Mouse (Mus musculus): ENCODE data around the gene Cd244a. TPM values are rescaled to one million over a fixed set of nuclear protein-coding genes. Genes with fewer than 3 reads are reported as not detected.

The Cd244a gene
- polyA plus RNA-seq, 1 experiment from 2014 or later: not detected

DNA sequence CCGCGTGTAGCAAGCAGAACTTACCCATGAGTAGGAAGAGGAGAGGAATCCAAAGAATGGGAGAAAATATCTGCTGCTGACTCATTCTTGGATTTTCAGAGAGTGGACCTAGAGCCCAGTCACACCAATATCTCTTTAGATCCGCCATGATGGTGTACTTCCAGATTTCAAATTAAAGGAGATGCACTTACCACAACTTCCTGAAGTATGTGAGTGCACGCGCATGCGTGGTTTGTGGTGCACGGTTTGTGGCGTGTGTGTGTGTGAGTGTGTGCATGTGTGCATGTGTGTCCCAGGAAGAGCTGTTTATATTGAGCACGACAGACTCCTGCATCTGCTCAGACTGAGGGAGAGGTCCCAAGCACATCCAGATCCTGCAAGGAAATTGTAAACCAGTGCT, 48.2 kb downstream of the Cd244a start, which contains the start of gene Ly9:
Gene Ly9 (minus strand): TSS at position 235 of the 400 bp plus-strand sequence.
- Histone ChIP-seq H3K4me2 (ENCODE audit: low read depth, low read length, severe bottlenecking) (no peak within 1 kb of the TSS), H3K4me1 (replicated peaks; ENCODE audit: control insufficient read depth, insufficient read depth, low read length) (no peaks in the 10 kb centered on the region), H3K9me3 (ENCODE audit: control insufficient read depth, low read length) (no peaks in the 10 kb centered on the region), H3K9ac (ENCODE audit: low read length) (no peak within 1 kb of the TSS), H3K27me3 (ENCODE audit: control insufficient read depth, insufficient read depth, low read length) (no peaks in the 10 kb centered on the region), H3K27ac (ENCODE audit: low read depth, low read length) (no peak within 1 kb of the TSS), H3K4me3 (ENCODE audit: low read depth, low read length) (no peak within 1 kb of the TSS), H3K36me3 (ENCODE audit: control insufficient read depth, insufficient read depth, low read length) (no peaks in the 10 kb centered on the region)
- 85% methylated on average over 9 of the region's 9 CpGs for WGBS
- ATAC-seq (replicated peaks; ENCODE audit: low FRiP score) (no peak), DNase-seq (ENCODE audit: low spot score) (no peak)

DNA sequence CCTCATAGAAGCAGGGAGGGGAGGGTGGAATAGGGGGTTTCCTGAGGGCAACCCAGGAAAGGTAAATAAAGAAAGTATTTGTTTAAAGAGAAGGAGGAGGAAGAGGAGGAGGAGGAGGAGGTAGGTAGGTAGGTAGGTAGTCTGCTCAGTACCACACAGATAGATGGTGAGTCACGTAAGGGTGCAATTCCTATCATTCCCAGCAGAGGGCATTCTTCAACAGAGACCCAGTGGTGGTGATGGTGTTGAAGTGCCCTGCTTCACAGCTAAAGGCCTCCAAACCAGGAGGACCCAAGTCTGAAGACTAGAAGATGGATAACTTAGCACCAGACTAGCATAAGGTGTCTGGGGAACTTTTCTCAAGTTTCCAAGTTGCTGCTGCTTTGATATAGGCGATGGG, 51.0 kb downstream of the Cd244a start:
- Histone ChIP-seq H3K4me2 (ENCODE audit: low read depth, low read length, severe bottlenecking) (no peak overlapping the region), H3K9me3 (ENCODE audit: control insufficient read depth, low read length) (no peaks in the 10 kb centered on the region), H3K9ac (ENCODE audit: low read length) (no peak overlapping the region), H3K4me3 (ENCODE audit: low read depth, low read length) (no peak overlapping the region), H3K4me1 (replicated peaks; ENCODE audit: control insufficient read depth, insufficient read depth, low read length) (no peaks in the 10 kb centered on the region), H3K27me3 (ENCODE audit: control insufficient read depth, insufficient read depth, low read length) (no peaks in the 10 kb centered on the region), H3K36me3 (ENCODE audit: control insufficient read depth, insufficient read depth, low read length) (no peaks in the 10 kb centered on the region), H3K27ac (ENCODE audit: low read depth, low read length) (no peak overlapping the region)
- no peak for ATAC-seq (replicated peaks; ENCODE audit: low FRiP score)
- DNase-seq (ENCODE audit: low spot score): no peak
- 94% methylated on average over 2 of the region's 2 CpGs for WGBS

DNA sequence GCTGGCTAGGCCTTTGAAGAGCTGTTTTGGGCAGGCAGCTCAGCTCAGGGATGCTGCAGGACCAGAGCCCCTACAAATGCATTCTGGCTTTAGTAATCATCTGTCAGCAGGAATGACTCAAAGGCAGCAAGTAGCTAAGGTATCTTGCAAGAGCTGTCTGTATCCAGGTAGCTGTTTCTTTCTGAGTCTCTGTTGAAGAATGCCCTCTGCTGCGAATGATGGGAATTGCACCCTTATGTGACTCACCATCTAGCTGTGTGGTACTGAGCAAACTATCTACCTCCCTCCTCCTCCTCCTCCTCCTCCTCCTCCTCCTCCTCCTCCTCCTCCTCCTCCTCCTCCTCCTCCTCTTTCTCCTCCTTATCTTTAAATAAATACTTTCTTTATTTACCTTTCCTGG, 51.8 kb downstream of the Cd244a start:
- DNase-seq (ENCODE audit: low spot score) (no peak), ATAC-seq (replicated peaks; ENCODE audit: low FRiP score) (no peak)
- H3K4me1 ChIP-seq (replicated peaks; ENCODE audit: control insufficient read depth, insufficient read depth, low read length): no peaks in the 10 kb centered on the region
- H3K9ac ChIP-seq (ENCODE audit: low read length): no peak overlapping the region
- H3K4me3 ChIP-seq (ENCODE audit: low read depth, low read length): no peak overlapping the region
- H3K9me3 ChIP-seq (ENCODE audit: control insufficient read depth, low read length): no peaks in the 10 kb centered on the region
- WGBS: 26% methylated on average over 1 of the region's 1 CpGs
- H3K27me3 ChIP-seq (ENCODE audit: control insufficient read depth, insufficient read depth, low read length): no peaks in the 10 kb centered on the region
- no peaks in the 10 kb centered on the region for H3K36me3 ChIP-seq (ENCODE audit: control insufficient read depth, insufficient read depth, low read length)
- H3K4me2 ChIP-seq (ENCODE audit: low read depth, low read length, severe bottlenecking): no peak overlapping the region
- no peak overlapping the region for H3K27ac ChIP-seq (ENCODE audit: low read depth, low read length)

DNA sequence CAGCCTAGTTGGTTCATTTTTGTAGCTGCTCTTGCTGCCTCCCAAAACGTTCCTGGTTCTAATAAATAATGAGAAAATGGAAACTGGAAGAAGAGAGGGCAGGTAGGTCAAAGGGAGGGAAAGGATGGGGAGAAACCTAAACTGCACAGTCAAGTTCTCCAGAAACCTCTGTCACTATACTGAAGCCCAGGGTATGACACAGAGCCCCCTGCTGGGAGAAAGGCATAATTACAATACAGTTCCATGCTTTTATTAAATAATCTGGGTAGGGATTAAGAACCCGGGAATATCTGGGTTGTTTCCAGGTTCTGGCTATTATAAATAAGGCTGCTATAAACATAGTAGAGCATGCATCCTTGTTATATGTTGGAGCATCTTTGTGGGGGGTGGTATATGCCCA, 55.0 kb downstream of the Cd244a start:
- 59% methylated on average over 2 of the region's 2 CpGs for WGBS
- Histone ChIP-seq H3K9ac (ENCODE audit: low read length) (no peak overlapping the region), H3K9me3 (ENCODE audit: control insufficient read depth, low read length) (no peaks in the 10 kb centered on the region), H3K4me3 (ENCODE audit: low read depth, low read length) (no peak overlapping the region), H3K4me1 (replicated peaks; ENCODE audit: control insufficient read depth, insufficient read depth, low read length) (no peaks in the 10 kb centered on the region), H3K27me3 (ENCODE audit: control insufficient read depth, insufficient read depth, low read length) (no peaks in the 10 kb centered on the region), H3K4me2 (ENCODE audit: low read depth, low read length, severe bottlenecking) (no peak overlapping the region), H3K27ac (ENCODE audit: low read depth, low read length) (no peak overlapping the region), H3K36me3 (ENCODE audit: control insufficient read depth, insufficient read depth, low read length) (no peaks in the 10 kb centered on the region)
- DNase-seq (ENCODE audit: low spot score) (no peak), ATAC-seq (replicated peaks; ENCODE audit: low FRiP score) (no peak)

DNA sequence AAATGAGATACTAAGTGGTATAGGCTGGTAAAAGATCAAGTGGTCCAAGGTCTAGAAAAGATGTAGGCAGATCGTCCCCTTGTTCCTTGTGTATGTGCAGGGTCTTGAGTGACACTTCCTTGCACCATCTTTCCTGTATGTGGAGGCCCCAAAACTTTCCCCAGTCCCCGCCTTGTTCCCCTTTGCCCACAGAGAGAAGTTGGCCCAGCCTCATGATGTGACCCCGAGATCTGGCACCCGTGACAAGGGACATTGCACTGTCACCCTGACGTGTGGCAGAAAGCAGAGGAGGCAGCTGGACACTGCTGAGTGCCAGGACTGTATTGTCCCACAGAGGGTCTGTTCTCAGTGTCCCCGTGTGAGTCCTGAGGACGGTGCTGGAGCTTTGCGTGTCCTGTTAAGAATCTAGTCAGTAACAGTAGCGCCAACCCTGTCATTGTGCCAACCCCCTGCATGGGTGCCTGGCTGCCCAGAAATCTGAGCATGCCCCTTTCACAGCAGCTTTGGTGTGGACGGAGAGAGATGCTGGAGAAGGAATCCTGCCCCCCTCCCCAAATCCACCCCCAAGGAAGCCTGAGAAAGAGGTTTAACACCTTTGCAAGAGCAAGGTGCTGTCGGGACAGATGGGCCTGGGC, 58.0 kb downstream of the Cd244a start:
- Histone ChIP-seq H3K9ac (ENCODE audit: low read length) (no peak overlapping the region), H3K27ac (ENCODE audit: low read depth, low read length) (no peak overlapping the region), H3K4me1 (replicated peaks; ENCODE audit: control insufficient read depth, insufficient read depth, low read length) (no peaks in the 10 kb centered on the region), H3K4me2 (ENCODE audit: low read depth, low read length, severe bottlenecking) (no peak overlapping the region), H3K36me3 (ENCODE audit: control insufficient read depth, insufficient read depth, low read length) (no peaks in the 10 kb centered on the region), H3K27me3 (ENCODE audit: control insufficient read depth, insufficient read depth, low read length) (no peaks in the 10 kb centered on the region), H3K4me3 (ENCODE audit: low read depth, low read length) (no peak overlapping the region), H3K9me3 (ENCODE audit: control insufficient read depth, low read length) (no peaks in the 10 kb centered on the region)
- ATAC-seq (replicated peaks; ENCODE audit: low FRiP score) (no peak), DNase-seq (ENCODE audit: low spot score) (no peak)
- WGBS: 86% methylated on average over 11 of the region's 11 CpGs

DNA sequence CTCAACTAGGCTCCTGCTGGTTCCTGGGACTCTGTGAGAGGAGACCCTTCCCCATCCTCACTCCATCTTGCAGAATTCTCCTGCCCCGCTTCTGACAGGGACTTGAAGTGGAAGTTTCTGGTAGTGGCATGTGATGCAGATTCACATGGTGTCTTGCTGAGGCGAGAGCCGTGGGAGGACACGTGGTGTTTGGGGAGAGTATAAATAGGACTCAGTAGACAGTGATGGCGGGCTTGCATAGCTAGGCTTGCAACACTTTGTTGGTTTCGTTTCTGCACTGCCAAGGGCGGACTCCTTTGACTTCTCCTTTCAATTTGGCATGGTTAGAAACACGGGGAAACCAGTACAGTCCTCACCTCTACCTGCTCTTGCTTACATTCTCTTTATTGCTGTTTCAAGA, 60.0 kb downstream of the Cd244a start:
- WGBS: 85% methylated on average over 8 of the region's 8 CpGs
- Histone ChIP-seq H3K4me2 (ENCODE audit: low read depth, low read length, severe bottlenecking) (no peak overlapping the region), H3K4me1 (replicated peaks; ENCODE audit: control insufficient read depth, insufficient read depth, low read length) (no peaks in the 10 kb centered on the region), H3K9ac (ENCODE audit: low read length) (no peak overlapping the region), H3K9me3 (ENCODE audit: control insufficient read depth, low read length) (no peaks in the 10 kb centered on the region), H3K27me3 (ENCODE audit: control insufficient read depth, insufficient read depth, low read length) (no peaks in the 10 kb centered on the region), H3K36me3 (ENCODE audit: control insufficient read depth, insufficient read depth, low read length) (no peaks in the 10 kb centered on the region), H3K27ac (ENCODE audit: low read depth, low read length) (no peak overlapping the region), H3K4me3 (ENCODE audit: low read depth, low read length) (no peak overlapping the region)
- ATAC-seq (replicated peaks; ENCODE audit: low FRiP score) (no peak), DNase-seq (ENCODE audit: low spot score) (no peak)

DNA sequence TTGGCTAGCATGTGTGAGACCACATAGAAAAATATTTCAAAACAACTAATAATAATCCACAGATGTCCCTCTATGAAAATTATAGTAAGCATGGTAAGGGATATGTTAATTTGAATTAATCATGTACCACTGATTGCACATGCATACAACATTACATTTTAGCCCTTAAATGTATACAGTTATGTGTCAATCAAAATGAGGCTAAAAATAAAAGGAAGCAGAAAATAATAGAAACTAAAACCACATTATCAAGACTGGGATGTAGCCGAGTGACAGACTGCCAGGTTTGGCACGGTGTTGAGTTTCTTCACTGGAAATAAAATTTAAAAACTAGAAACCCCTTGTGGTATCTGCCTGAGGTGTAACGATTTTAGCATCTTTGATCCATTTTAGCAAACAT, 60.7 kb downstream of the Cd244a start:
- no peak overlapping the region for H3K4me3 ChIP-seq (ENCODE audit: low read depth, low read length)
- 96% methylated on average over 3 of the region's 3 CpGs for WGBS
- ATAC-seq (replicated peaks; ENCODE audit: low FRiP score) (no peak), DNase-seq (ENCODE audit: low spot score) (no peak)
- H3K27ac ChIP-seq (ENCODE audit: low read depth, low read length): no peak overlapping the region
- H3K27me3 ChIP-seq (ENCODE audit: control insufficient read depth, insufficient read depth, low read length): no peaks in the 10 kb centered on the region
- H3K4me1 ChIP-seq (replicated peaks; ENCODE audit: control insufficient read depth, insufficient read depth, low read length): no peaks in the 10 kb centered on the region
- no peak overlapping the region for H3K4me2 ChIP-seq (ENCODE audit: low read depth, low read length, severe bottlenecking)
- no peaks in the 10 kb centered on the region for H3K9me3 ChIP-seq (ENCODE audit: control insufficient read depth, low read length)
- no peaks in the 10 kb centered on the region for H3K36me3 ChIP-seq (ENCODE audit: control insufficient read depth, insufficient read depth, low read length)
- no peak overlapping the region for H3K9ac ChIP-seq (ENCODE audit: low read length)

DNA sequence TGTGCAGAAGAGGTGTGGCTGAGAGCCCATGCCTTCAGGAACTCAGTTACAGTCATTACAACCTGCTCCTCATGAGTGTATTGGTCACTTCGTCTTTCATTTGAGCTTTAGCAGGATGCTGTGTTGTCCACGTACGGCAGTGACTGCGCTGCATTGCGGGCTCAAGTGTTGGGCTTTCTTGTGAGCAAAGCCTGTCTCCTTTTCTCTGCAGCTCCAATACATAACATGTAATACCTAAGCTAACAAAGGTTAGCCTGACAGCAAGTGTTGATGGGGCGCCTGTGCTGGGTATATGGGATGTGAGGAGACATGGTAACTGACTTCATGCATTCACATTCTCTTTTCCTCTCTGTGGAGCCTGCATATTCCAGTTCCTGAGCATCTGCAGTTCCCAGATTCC, 61.1 kb downstream of the Cd244a start:
- H3K4me2 ChIP-seq (ENCODE audit: low read depth, low read length, severe bottlenecking): no peak overlapping the region
- no peaks in the 10 kb centered on the region for H3K36me3 ChIP-seq (ENCODE audit: control insufficient read depth, insufficient read depth, low read length)
- no peaks in the 10 kb centered on the region for H3K9me3 ChIP-seq (ENCODE audit: control insufficient read depth, low read length)
- no peak for DNase-seq (ENCODE audit: low spot score)
- no peaks in the 10 kb centered on the region for H3K27me3 ChIP-seq (ENCODE audit: control insufficient read depth, insufficient read depth, low read length)
- no peak overlapping the region for H3K4me3 ChIP-seq (ENCODE audit: low read depth, low read length)
- H3K27ac ChIP-seq (ENCODE audit: low read depth, low read length): no peak overlapping the region
- H3K9ac ChIP-seq (ENCODE audit: low read length): no peak overlapping the region
- ATAC-seq (replicated peaks; ENCODE audit: low FRiP score): no peak
- WGBS: 89% methylated on average over 6 of the region's 6 CpGs
- H3K4me1 ChIP-seq (replicated peaks; ENCODE audit: control insufficient read depth, insufficient read depth, low read length): no peaks in the 10 kb centered on the region

DNA sequence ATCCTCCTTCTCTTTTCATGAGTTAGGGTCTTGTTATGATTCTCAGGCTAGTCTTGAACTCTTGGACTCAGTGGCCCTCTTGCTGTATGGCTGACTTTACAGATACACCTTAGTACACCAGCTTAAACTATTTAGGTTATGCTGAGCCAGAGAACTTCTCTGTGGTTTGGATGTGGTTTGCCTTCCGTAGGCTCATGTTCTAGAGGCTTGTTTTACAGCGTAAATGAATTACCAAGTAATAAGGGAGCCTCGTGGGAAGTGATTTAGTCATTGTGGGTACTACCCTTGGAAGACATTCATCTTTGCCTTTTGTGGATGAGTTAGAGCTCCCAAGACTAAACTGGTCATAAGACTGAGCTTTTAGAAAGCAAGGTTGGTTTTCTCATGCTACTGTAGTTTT, 68.8 kb downstream of the Cd244a start:
- no peak overlapping the region for H3K27ac ChIP-seq (ENCODE audit: low read depth, low read length)
- H3K4me3 ChIP-seq (ENCODE audit: low read depth, low read length): no peak overlapping the region
- 89% methylated on average over 3 of the region's 3 CpGs for WGBS
- no peaks in the 10 kb centered on the region for H3K9me3 ChIP-seq (ENCODE audit: control insufficient read depth, low read length)
- DNase-seq (ENCODE audit: low spot score) (no peak), ATAC-seq (replicated peaks; ENCODE audit: low FRiP score) (no peak)
- no peaks in the 10 kb centered on the region for H3K36me3 ChIP-seq (ENCODE audit: control insufficient read depth, insufficient read depth, low read length)
- no peak overlapping the region for H3K9ac ChIP-seq (ENCODE audit: low read length)
- H3K4me2 ChIP-seq (ENCODE audit: low read depth, low read length, severe bottlenecking): no peak overlapping the region
- H3K27me3 ChIP-seq (ENCODE audit: control insufficient read depth, insufficient read depth, low read length): no peaks in the 10 kb centered on the region
- H3K4me1 ChIP-seq (replicated peaks; ENCODE audit: control insufficient read depth, insufficient read depth, low read length): no peaks in the 10 kb centered on the region

All from forebrain, embryonic 11.5 days (tissue).